Mouse (Mus musculus) hindbrain, embryonic 14.5 days (tissue): ENCODE measurements around the gene Tnrc6a. TPM values are rescaled to one million over a fixed set of nuclear protein-coding genes. Genes with fewer than 3 reads are reported as not detected.
A peak's percentile ranks its signal among the peaks of the same experiment; 100 is the strongest.

ENCODE experiments used
- ATAC-seq: fragments of 200-750 bp; cut with Nextera tagmentation; 2 replicates; pipeline ENCODE4 v1.8.0; 2017; ENCODE audit warnings: moderate number of reproducible peaks, mild to moderate bottlenecking, moderate TSS enrichment, moderate library complexity; ENCODE audit not compliant: low FRiP score
- DNase-seq: peaks from one replicate; pipeline ENCODE4 v3.0.0-alpha.2; 2015; ENCODE audit warnings: low spot score
- H3K27ac ChIP-seq: fragments of 300-500 bp; sonication (generic); 2 replicates; pipeline ENCODE4 v1.5.1; 2014; ENCODE audit warnings: mild to moderate bottlenecking, moderate library complexity
- H3K27me3 ChIP-seq: fragments of 300-500 bp; sonication (generic); 2 replicates; pipeline ENCODE4 v1.6.1; 2014; ENCODE audit warnings: mild to moderate bottlenecking, low read length, mixed read lengths; ENCODE audit not compliant: control insufficient read depth, insufficient read depth
- H3K36me3 ChIP-seq: fragments of 300-500 bp; sonication (generic); replicated peaks from 2 replicates; pipeline ENCODE4 v1.6.1; 2014; ENCODE audit not compliant: control insufficient read depth, insufficient read depth
- H3K4me1 ChIP-seq: fragments of 300-500 bp; sonication (generic); replicated peaks from 2 replicates; pipeline ENCODE4 v1.6.1; 2014; ENCODE audit warnings: antibody characterized with exemption, low read length, mixed read lengths; ENCODE audit not compliant: control insufficient read depth, insufficient read depth
- H3K4me2 ChIP-seq: fragments of 300-500 bp; sonication (generic); replicated peaks from 2 replicates; pipeline ENCODE4 v1.6.1; 2014; ENCODE audit warnings: mild to moderate bottlenecking, moderate library complexity
- H3K4me3 ChIP-seq: fragments of 300-500 bp; sonication (generic); replicated peaks from 2 replicates; pipeline ENCODE4 v1.5.1; 2014; ENCODE audit warnings: mild to moderate bottlenecking, low read length
- H3K9ac ChIP-seq: fragments of 300-500 bp; sonication (generic); 2 replicates; pipeline ENCODE4 v1.6.1; 2014
- H3K9me3 ChIP-seq: fragments of 300-500 bp; sonication (generic); 2 replicates; pipeline ENCODE4 v1.6.1; 2016; ENCODE audit warnings: low read length; ENCODE audit not compliant: control insufficient read depth
- WGBS: fragments of 180-500 bp; shearing (Covaris S2); extraction: QIAGEN DNeasy Blood & Tissue Kit; methylation state at CpG from one replicate; pipeline ENCODE4 v1.1.7; 2014; 5-methylcytosine and 5-hydroxymethylcytosine counted together
- polyA plus RNA-seq: library from polyadenylated mRNA; unstranded; fragments of >200 nt; fragmentation: Nextera tagmentation; extraction: Ambion mirVana; gene quantifications from 2 replicates; pipeline ENCODE4 v1.2.1, GENCODE M21; 2014

Gene Tnrc6a
- polyA plus RNA-seq, 1 experiment from 2014 or later = 52.0 TPM

DNA sequence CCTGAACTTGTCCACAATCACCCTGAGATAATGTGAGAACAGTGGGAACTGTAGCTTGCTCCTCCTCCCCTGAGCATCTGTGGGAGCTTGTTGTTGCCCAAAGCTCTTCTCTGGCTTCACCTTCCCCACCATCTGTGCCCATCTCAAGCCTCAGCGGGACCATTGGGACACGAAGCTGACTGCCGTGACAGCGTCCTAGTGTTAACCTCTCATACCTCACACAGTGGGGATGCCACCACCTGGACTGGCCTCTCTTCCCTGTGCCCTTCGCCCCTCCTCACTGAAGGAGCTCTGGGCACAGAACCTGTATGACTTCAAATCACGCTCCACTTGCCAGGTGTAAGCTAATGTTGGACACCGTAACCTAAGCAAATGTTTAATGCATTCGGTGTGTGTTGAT is 71.0 kb downstream of the Tnrc6a start:
- no peaks in the 10 kb centered on the region for H3K9me3 ChIP-seq
- no peak overlapping the region for H3K4me3 ChIP-seq
- no peak overlapping the region for H3K9ac ChIP-seq
- peaks cover 64% of the 10 kb centered on the region for H3K36me3 ChIP-seq
- H3K27ac ChIP-seq = no peak overlapping the region
- H3K27me3 ChIP-seq = no peaks in the 10 kb centered on the region
- no peak for ATAC-seq
- no peak overlapping the region for H3K4me2 ChIP-seq
- no peaks in the 10 kb centered on the region for H3K4me1 ChIP-seq
- WGBS = 87% methylated on average over 8 of the region's 8 CpGs
- DNase-seq = no peak

DNA sequence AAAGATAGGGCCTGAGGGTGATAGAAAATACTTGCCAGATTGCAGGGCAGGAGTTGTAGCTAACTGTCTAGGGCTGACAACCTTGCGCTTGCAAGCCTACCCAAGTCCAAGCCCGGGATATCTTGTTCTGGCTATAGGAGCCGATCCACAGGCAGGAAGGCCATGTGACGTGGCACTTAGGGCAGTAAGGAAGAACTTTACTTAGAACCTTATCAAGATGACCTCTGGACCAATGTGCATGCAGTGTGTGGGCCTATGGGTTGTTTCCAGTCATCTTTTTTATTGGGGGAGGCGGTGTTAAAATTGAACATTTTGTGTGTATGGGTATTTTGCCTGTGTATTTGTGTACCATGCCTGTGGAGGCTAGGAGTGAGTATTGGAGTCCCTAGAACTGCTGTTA is 72.7 kb downstream of the Tnrc6a start:
- Histone ChIP-seq H3K4me3 (no peak overlapping the region), H3K27me3 (no peaks in the 10 kb centered on the region), H3K4me1 (no peaks in the 10 kb centered on the region), H3K36me3 (peaks cover 46% of the 10 kb centered on the region), H3K4me2 (no peak overlapping the region), H3K27ac (no peak overlapping the region), H3K9me3 (no peaks in the 10 kb centered on the region), H3K9ac (no peak overlapping the region)
- DNase-seq (no peak), ATAC-seq (no peak)
- WGBS = 95% methylated on average over 5 of the region's 5 CpGs

- ATAC-seq (no peak), DNase-seq (no peak)
- H3K4me1 ChIP-seq = no peaks in the 10 kb centered on the region
- H3K36me3 ChIP-seq = peaks cover 24% of the 10 kb centered on the region
- no peaks in the 10 kb centered on the region for H3K27me3 ChIP-seq
- no peaks in the 10 kb centered on the region for H3K9me3 ChIP-seq
- H3K9ac ChIP-seq = no peak overlapping the region
- 78% methylated on average over 10 of the region's 10 CpGs for WGBS
- no peak overlapping the region for H3K4me3 ChIP-seq
- H3K4me2 ChIP-seq = no peak overlapping the region
- H3K27ac ChIP-seq = no peak overlapping the region
Measured at GRCm38 (mm10) chr7:123198695-123199094, 75.0 kb downstream of the Tnrc6a start.

- peaks cover 19% of the 10 kb centered on the region for H3K36me3 ChIP-seq
- no peak overlapping the region for H3K27ac ChIP-seq
- DNase-seq (no peak), ATAC-seq (no peak)
- H3K4me2 ChIP-seq = no peak overlapping the region
- H3K9me3 ChIP-seq = no peaks in the 10 kb centered on the region
- H3K4me1 ChIP-seq = no peaks in the 10 kb centered on the region
- H3K9ac ChIP-seq = no peak overlapping the region
- WGBS = 84% methylated on average over 3 of the region's 3 CpGs
- no peak overlapping the region for H3K4me3 ChIP-seq
- H3K27me3 ChIP-seq = no peaks in the 10 kb centered on the region
Measured at GRCm38 (mm10) chr7:123199151-123199550, 75.5 kb downstream of the Tnrc6a start.

DNA sequence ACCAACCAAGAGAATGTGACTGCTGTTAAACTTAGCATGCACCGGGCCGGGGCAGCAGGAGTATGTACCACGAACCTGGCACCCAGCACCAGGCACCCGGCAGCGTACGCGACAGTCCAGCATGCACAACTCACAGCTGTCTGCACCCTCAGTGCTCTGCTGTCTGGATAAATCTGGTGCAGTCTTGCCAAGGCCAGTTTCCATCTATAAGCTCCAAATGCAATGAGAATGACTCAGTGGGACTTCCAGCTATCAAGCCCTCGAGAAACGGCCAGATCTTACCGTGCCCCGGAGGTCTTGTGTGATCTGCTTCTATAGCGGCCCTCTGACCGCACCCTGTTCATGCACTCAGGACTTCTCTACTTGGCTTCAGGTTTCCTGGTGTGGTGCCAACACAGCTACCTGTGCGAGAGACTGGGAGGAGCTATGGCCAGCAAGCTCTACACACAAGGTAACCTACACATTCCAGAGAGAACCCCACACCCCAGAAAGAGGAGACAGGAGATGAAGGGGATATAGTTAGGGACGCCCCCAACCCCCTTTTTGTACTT is 76.0 kb downstream of the Tnrc6a start:
- H3K27ac ChIP-seq = no peak overlapping the region
- no peaks in the 10 kb centered on the region for H3K27me3 ChIP-seq
- WGBS = 95% methylated on average over 15 of the region's 15 CpGs
- H3K4me1 ChIP-seq = no peaks in the 10 kb centered on the region
- no peak overlapping the region for H3K4me3 ChIP-seq
- no peak overlapping the region for H3K4me2 ChIP-seq
- DNase-seq = no peak
- no peak overlapping the region for H3K9ac ChIP-seq
- no peaks in the 10 kb centered on the region for H3K9me3 ChIP-seq
- peaks cover 13% of the 10 kb centered on the region; the same call in 1 of the 2 replicates for H3K36me3 ChIP-seq
- no peak for ATAC-seq

- ATAC-seq = no peak
- Histone ChIP-seq H3K9me3 (no peaks in the 10 kb centered on the region), H3K4me1 (no peaks in the 10 kb centered on the region), H3K4me3 (no peak overlapping the region), H3K27me3 (no peaks in the 10 kb centered on the region), H3K4me2 (no peak overlapping the region), H3K36me3 (0 out of 2 replicates have a peak, but pooled peaks cover 3% of the 10 kb centered on the region), H3K9ac (no peak overlapping the region), H3K27ac (no peak overlapping the region)
- DNase-seq = no peak
- 82% methylated on average over 9 of the region's 9 CpGs for WGBS
Measured at GRCm38 (mm10) chr7:123200722-123201121, 77.0 kb downstream of the Tnrc6a start.

DNA sequence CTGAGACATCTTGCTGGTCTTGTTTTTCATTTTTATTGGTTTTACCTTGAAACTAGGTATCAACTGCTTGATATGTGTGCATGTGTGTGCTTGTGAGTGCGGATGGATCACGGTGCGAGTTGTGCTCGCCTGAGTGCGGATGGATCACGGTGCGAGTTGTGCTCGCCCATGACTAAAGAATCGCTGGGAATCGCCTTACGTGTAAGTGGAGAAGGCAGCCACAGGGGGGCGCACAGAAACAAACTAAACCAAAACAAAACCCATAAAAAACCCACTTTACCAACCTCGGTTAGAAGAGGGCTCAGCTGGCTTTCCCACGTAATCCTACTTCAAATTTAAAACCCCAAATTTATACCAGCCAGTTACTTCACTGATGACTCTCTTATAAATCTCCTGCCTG is 81.6 kb downstream of the Tnrc6a start:
- peak; percentile 73 for DNase-seq
- Histone ChIP-seq H3K9ac (no peak overlapping the region), H3K4me1 (no peaks in the 10 kb centered on the region), H3K4me3 (no peak overlapping the region), H3K4me2 (no peak overlapping the region), H3K27me3 (no peaks in the 10 kb centered on the region), H3K27ac (no peak overlapping the region), H3K9me3 (no peaks in the 10 kb centered on the region), H3K36me3 (no peaks in the 10 kb centered on the region)
- 40% methylated on average over 14 of the region's 14 CpGs for whole genome bisulfite sequencing
- no peak for ATAC-seq

DNA sequence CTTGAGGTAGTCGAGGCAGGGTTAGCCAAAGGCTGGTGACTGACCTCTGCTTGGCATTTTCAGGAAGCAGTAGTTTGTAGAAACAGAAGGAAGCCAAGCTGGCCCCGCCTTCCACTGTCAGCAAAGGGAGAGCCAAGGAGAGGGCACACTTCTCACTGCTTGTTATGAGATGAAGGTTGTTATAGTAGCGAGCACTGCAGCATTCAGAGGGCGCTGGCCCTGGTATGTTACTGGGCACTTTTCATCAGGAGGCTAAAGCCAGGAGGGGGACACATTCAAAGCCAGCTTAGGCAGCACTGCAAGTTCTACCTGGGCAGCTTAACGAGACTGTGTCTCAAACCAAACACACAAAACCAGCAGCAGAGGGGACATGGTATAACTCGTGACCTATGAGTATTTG is 83.9 kb downstream of the Tnrc6a start:
- no peaks in the 10 kb centered on the region for H3K36me3 ChIP-seq
- ATAC-seq (no peak), DNase-seq (no peak)
- H3K9me3 ChIP-seq = no peaks in the 10 kb centered on the region
- H3K4me2 ChIP-seq = no peak overlapping the region
- H3K27me3 ChIP-seq = no peaks in the 10 kb centered on the region
- H3K4me1 ChIP-seq = no peaks in the 10 kb centered on the region
- no peak overlapping the region for H3K9ac ChIP-seq
- no peak overlapping the region for H3K4me3 ChIP-seq
- H3K27ac ChIP-seq = no peak overlapping the region
- WGBS = 83% methylated on average over 6 of the region's 6 CpGs

DNA sequence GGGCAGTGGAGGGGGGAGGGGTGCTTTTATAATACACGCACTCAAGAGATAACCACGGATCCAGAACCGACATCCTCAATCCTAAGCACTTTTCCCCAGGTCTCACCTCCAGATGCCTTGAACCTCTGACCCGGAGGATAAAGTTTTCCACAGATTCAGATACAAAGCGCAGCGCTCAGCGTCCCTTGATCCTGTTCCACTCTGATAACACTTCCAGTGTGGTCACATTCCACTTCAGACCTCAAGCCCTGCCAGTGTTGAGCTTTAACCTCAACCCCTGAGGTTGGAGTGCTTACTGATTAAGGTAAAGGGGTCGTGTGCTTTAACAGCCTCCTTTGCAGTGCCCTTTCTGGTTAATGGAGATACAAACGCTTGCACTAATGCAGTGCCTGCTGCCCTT is 86.2 kb downstream of the Tnrc6a start:
- H3K9ac ChIP-seq = no peak overlapping the region
- DNase-seq = no peak
- no peaks in the 10 kb centered on the region for H3K36me3 ChIP-seq
- no peak overlapping the region for H3K4me3 ChIP-seq
- no peaks in the 10 kb centered on the region for H3K9me3 ChIP-seq
- H3K4me1 ChIP-seq = no peaks in the 10 kb centered on the region
- H3K4me2 ChIP-seq = no peak overlapping the region
- ATAC-seq = no peak
- no peak overlapping the region for H3K27ac ChIP-seq
- 78% methylated on average over 9 of the region's 9 CpGs for WGBS
- no peaks in the 10 kb centered on the region for H3K27me3 ChIP-seq

GRCm38 (mm10) chr7:123211461-123211860 is 87.8 kb downstream of the Tnrc6a start:
- ATAC-seq = no peak
- H3K4me2 ChIP-seq = no peak overlapping the region
- no peaks in the 10 kb centered on the region for H3K4me1 ChIP-seq
- DNase-seq = no peak
- WGBS = 52% methylated on average over 5 of the region's 5 CpGs
- H3K4me3 ChIP-seq = no peak overlapping the region
- H3K27ac ChIP-seq = no peak overlapping the region
- no peaks in the 10 kb centered on the region for H3K36me3 ChIP-seq
- H3K27me3 ChIP-seq = no peaks in the 10 kb centered on the region
- H3K9me3 ChIP-seq = no peaks in the 10 kb centered on the region
- H3K9ac ChIP-seq = no peak overlapping the region
